Comparison of ENCODE assay signal across 13 mouse cellular contexts in genomic region chr2:68408271-68408980, GRCm38 (mm10).
DNase-seq lines count a peak whose midpoint lies in the region; ATAC-seq and TF ChIP-seq lines count a peak whose summit lies in the region.
"Had no signal": no experiment of that assay in that cellular context is flagged by ENCODE, and none has a peak within 500 bp of the region (broad histone marks: within the 10 kb centered on the region; RNA-seq: fewer than 3 reads in every experiment).

No protein-coding gene starts in this region.

- no peak overlapping the region for H3K9ac ChIP-seq in intestine, embryonic 16.5 days (ENCODE audit: low read depth, low read length)
- H3K9ac ChIP-seq: embryonic facial prominence, embryonic 15.5 days; liver, embryonic 12.5 days had no signal

- H3K27me3 ChIP-seq in kidney, adult 2 months (replicated peaks; ENCODE audit: control insufficient read depth, insufficient read depth, low read length) = no peaks in the 10 kb centered on the region
- H3K27me3 ChIP-seq in forebrain, embryonic 10.5 days (ENCODE audit: poor library complexity, severe bottlenecking) = no peaks in the 10 kb centered on the region
- H3K27me3 ChIP-seq in intestine, embryonic 16.5 days (replicated peaks; ENCODE audit: control insufficient read depth, insufficient read depth, low read length) = no peaks in the 10 kb centered on the region
- H3K27me3 ChIP-seq: embryonic facial prominence, embryonic 15.5 days; liver, embryonic 12.5 days had no signal

- H3K9me3 ChIP-seq in forebrain, embryonic 10.5 days = no peaks in the 10 kb centered on the region
- H3K9me3 ChIP-seq in intestine, embryonic 16.5 days (ENCODE audit: control insufficient read depth, low read length) = no peaks in the 10 kb centered on the region
- H3K9me3 ChIP-seq: embryonic facial prominence, embryonic 15.5 days; liver, embryonic 12.5 days had no signal

- H3K4me3 ChIP-seq in kidney, adult 2 months (ENCODE audit: insufficient read depth, low read depth, low read length) = no peak overlapping the region
- no peak overlapping the region for H3K4me3 ChIP-seq in cortical plate, adult 2 months (ENCODE audit: insufficient read depth, low read length)
- no peak overlapping the region for H3K4me3 ChIP-seq in forebrain, embryonic 10.5 days
- no peak overlapping the region for H3K4me3 ChIP-seq in intestine, embryonic 16.5 days (ENCODE audit: low read length)
- H3K4me3 ChIP-seq: embryonic facial prominence, embryonic 15.5 days; liver, embryonic 12.5 days had no signal

- ATAC-seq in intestine, embryonic 16.5 days = peak; percentile 46
- ATAC-seq: activated CD4-positive, CD25-positive, alpha-beta regulatory T cell, adult 4 months; liver, embryonic 12.5 days had no signal

- 70% methylated on average over 17 of the region's 17 CpGs for WGBS in kidney, adult 2 months
- WGBS in forebrain, embryonic 10.5 days = 67% methylated on average over 17 of the region's 17 CpGs
- 43% methylated on average over 17 of the region's 17 CpGs for WGBS in intestine, embryonic 16.5 days

- TF ChIP-seq CTCF in kidney, adult 2 months (conservative IDR thresholded peaks at IDR 0.05; ENCODE audit: insufficient read depth, insufficient read length, low read depth, low read length) = no peak
- TF ChIP-seq CTCF in cortical plate, adult 2 months (IDR thresholded peaks at IDR 0.05; ENCODE audit: extremely low read depth, insufficient read depth, low read length) = no peak

- DNase-seq in kidney, adult 2 months = peak; percentile 26
- no peak for DNase-seq in kidney, postnatal 10 days
- DNase-seq in forebrain, embryonic 10.5 days (ENCODE audit: extremely low spot score, low spot score) = no peak
- no peak for DNase-seq in urinary bladder, adult 18-20 months (ENCODE audit: low spot score in 2 of 2)
- DNase-seq in cerebellum, postnatal 25 days = no peak
- DNase-seq: gastrocnemius, postnatal 10 days; right cerebral cortex, adult 18-20 months; thymus, adult 18-20 months had no signal

- H3K4me1 ChIP-seq in kidney, adult 2 months (ENCODE audit: control insufficient read depth, insufficient read depth, low read length) = peaks cover 10% of the 10 kb centered on the region
- H3K4me1 ChIP-seq in cortical plate, adult 2 months (ENCODE audit: control insufficient read depth, insufficient read depth, low read length) = peaks cover 9% of the 10 kb centered on the region
- peaks cover 69% of the 10 kb centered on the region for H3K4me1 ChIP-seq in forebrain, embryonic 10.5 days
- peaks cover 35% of the 10 kb centered on the region for H3K4me1 ChIP-seq in intestine, embryonic 16.5 days (ENCODE audit: control insufficient read depth, insufficient read depth, low read length)

- H3K4me2 ChIP-seq in intestine, embryonic 16.5 days (ENCODE audit: low read depth, low read length) = peak overlapping the region; percentile 1; the same call in 1 of the 2 replicates
- H3K4me2 ChIP-seq: embryonic facial prominence, embryonic 15.5 days; liver, embryonic 12.5 days had no signal

- H3K36me3 ChIP-seq in kidney, adult 2 months (ENCODE audit: control insufficient read depth, insufficient read depth, low read length) = no peaks in the 10 kb centered on the region
- H3K36me3 ChIP-seq in forebrain, embryonic 10.5 days (replicated peaks) = peaks cover 3% of the 10 kb centered on the region; the same call in 1 of the 2 replicates
- H3K36me3 ChIP-seq in intestine, embryonic 16.5 days (ENCODE audit: control insufficient read depth, insufficient read depth, low read length) = no peaks in the 10 kb centered on the region
- H3K36me3 ChIP-seq: embryonic facial prominence, embryonic 15.5 days; liver, embryonic 12.5 days had no signal

- peak overlapping the region; percentile 41; the same call in 1 of the 2 replicates for H3K27ac ChIP-seq in kidney, adult 2 months (ENCODE audit: insufficient read depth, low read depth, low read length)
- H3K27ac ChIP-seq in cortical plate, adult 2 months (ENCODE audit: insufficient read depth, low read length) = 0 out of 2 replicates have a peak overlapping the region, but pooled peaks have one; percentile 22
- peak overlapping the region; percentile 85 for H3K27ac ChIP-seq in forebrain, embryonic 10.5 days
- no peak overlapping the region for H3K27ac ChIP-seq in intestine, embryonic 16.5 days (ENCODE audit: low read length)
- H3K27ac ChIP-seq: embryonic facial prominence, embryonic 15.5 days; liver, embryonic 12.5 days had no signal

- TF ChIP-seq POLR2A in kidney, adult 2 months (IDR thresholded peaks at IDR 0.05; ENCODE audit: low read depth, low read length) = no peak
- TF ChIP-seq POLR2A in cortical plate, adult 2 months (IDR thresholded peaks at IDR 0.05; ENCODE audit: extremely low read depth, insufficient read depth, low read length) = no peak
